Mouse (Mus musculus): ENCODE data around the gene Fras1.

Fras1 gene

GRCm38 (mm10) chr5:96698972-96699371, 325.2 kb downstream of the Fras1 start:
- DNase-seq: no peak

GRCm38 (mm10) chr5:96702706-96703625, 329.2 kb downstream of the Fras1 start:
- DNase-seq: peak; percentile 12 to 22

DNA sequence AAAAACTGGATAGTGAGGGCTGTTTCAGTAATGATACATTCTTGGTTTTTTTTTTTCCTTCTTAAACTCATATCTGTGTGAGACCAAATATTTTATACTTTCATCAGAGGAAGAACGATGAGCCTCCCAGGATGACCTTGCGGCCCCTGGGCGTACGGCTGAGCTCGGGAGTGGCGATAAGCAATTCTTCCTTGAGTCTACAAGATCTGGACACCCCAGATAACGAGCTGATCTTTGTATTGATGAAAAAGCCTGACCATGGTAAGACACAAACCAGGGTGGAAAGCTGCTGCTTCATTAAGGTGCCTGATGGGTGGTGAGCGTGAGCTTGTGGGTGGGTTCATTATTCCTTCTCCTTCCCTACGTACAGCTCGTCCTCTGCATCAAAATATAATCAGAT, 334.8 kb downstream of the Fras1 start:
- DNase-seq: no peak

- no peak for DNase-seq
Observed at GRCm38 (mm10) chr5:96712089-96712684, 338.4 kb downstream of the Fras1 start.

DNA sequence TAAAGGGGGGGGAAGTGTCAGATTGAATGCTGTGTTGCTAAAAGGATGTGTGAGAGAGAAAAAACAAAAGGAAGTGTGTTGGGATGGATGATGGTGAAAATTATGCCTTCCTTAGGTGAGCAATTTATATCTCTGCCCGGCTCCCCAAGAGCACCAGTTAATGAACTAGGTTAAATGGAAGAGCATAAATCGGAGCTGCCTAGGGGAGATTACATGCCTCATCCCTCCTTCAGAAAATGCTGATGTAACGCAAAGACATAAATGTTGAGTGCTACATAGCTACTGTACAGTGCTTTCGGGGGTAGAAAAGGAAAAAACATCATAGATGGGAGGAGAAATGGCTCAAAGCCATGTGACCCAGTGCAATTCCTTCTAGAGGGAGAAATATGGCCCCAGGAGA, 339.0 kb downstream of the Fras1 start:
- DNase-seq: no peak

DNA sequence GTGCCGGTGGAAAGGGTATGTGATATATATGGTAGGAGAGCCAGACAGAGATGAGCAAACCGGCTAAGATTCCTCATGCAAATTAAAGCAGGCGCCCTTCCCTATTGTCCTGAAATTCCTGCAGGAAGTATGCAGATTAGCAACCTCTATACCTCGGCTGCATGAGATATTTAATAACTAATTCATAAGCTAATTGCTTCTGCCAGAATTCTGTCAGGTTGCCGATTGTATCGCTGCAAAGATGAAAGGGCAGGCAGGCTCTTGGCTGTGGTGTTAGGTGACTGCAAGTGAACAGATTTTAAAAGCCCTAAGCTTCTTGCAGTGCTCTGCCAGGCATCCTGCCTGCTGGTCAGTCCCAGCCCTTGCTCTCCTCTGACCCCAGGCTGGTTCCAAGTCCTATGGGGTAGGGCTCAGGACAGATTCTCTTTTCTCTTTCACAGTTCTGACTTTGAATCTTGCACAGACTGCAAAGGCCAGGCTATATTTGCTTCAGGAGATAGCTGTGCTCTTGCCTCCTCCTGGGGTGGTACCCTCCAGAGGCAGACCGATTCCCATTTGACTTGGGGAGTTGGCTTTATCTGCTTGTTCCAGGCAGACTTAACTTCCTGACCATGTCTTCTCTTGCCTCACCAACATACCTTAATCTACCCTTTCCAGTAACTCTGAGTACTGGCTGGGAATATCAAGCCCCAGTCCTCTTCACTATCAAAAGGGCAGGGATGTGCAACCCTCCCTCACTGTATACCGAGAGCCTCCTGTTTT, 342.7 kb downstream of the Fras1 start:
- peak in 1 of 2 experiments; percentile 9 for DNase-seq

DNA sequence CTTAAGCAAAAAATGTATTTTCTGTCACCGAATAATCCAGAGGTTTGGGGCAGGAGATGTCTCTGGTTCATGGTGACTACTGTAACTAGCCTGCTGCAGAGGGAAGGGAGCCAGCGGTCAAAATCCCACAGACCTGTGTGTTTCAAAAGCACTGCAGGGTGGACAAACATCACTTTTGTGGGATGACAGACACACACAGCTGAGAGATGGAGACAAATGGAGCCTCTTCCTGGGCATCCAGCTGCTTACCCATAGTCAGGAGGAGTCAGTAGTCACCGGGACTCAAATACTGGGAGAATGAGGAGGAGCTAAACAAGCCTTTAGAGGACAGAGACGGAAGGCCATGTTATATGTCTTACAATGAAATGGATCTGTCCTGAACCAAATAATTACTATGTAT, 343.9 kb downstream of the Fras1 start:
- DNase-seq: no peak

GRCm38 (mm10) chr5:96718601-96719000, 344.8 kb downstream of the Fras1 start:
- DNase-seq: no peak

DNA sequence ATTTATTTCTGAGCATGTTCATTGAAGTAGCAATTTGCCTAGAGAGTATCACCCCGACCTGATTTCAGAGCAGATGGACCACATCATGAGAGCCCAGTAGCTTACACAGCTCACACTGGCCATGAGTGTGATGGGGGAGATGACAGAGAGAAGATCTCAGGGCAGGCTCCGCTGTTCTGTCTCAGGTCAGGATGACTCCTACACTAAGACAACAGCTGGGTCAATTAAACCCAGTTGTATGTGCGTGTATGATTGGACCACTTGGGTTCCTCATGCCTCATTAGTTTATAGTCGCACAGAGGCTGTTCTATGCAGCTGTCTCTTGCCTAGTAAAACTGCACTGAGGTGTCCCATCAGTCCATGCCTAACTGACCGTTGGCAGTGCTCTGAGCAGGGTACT, 345.5 kb downstream of the Fras1 start:
- no peak for DNase-seq

DNA sequence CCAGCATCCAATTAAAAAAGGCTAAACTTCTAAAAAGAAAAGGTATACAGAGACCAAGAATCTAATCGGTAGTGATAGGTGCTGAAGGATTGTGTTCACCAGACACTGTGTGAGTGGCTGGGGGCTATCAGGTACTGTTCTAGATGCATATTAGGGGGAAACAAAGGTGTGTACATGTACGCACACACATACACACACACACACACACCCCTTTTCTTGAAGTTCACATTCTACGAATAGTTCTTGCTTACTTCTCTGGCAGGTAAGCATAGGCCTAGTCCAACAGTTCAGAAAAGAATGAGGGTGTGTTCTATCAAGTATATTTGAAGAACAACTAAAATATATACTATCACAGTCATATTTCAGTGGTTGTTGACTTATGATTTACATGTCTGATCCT, 348.9 kb downstream of the Fras1 start:
- DNase-seq: no peak

DNA sequence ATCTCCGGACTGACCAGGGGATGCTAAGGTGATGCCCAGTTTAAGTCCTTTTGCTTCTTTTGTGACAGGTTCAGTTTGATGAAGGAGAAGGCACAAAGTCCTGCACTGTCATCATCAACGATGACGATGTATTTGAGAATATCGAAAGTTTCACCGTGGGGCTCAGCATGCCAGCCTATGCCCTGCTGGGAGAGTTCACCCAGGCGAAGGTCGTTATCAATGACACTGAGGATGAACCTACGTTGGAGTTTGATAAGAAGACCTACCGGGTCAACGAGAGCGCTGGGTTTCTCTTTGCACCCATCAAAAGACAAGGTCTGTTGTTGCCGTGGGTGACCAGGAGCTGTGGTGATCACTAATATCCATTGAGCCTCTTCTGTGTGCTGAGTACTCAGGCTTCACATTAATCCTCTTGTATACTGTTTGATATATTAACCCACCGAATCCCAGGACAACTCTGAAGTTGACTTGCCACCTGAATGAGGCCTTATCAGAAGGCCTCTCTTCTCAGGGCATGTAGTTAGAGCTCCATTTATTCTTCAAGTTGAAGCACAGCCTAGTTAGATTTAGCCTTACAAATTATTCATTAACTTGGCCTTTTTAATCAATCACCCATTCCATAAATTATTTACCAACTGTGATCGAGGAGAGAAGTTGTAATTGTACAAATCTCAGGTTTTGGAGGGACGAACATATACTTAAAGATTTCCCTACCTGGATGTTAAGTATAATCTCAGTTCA, 365.6 kb downstream of the Fras1 start:
- no peak for DNase-seq

DNA sequence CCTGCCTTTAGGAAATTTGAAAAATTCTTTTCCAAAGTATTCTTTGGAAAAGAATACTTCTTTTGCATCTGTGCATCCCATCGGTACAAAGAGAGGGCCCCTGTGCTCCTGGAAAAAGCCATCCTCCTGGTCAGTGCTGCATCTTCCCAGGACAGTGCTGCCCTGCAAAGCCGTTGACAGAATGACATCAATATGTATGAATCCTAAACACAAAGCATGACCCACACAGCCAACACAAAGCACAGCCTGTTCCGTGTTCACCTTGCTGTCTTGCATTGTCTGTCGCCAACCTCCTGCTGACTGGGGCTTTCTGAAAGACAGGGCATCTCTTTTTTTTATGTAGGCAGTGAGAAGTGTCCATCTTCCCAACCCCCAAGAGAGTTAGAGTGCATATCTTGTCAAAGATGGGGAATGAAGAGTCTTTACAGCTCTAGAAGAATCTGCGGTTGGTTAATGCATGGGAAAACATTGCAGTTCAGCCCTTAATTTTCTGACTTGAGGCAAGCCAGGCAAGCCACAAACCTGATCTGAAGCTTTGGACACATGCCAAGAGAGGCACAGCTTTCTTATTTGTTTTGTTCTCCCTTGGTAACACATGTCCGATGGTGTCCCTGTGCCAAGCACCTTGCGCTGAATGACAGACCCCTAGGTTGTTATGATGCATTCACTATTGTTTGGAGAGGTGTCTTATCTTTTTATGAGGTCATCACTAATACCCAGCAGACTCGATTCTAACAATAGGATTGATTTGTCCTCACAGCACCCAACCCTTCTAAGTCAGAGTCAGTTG, 373.6 kb downstream of the Fras1 start:
- peak in 1 of 2 experiments; percentile 13 for DNase-seq

DNA sequence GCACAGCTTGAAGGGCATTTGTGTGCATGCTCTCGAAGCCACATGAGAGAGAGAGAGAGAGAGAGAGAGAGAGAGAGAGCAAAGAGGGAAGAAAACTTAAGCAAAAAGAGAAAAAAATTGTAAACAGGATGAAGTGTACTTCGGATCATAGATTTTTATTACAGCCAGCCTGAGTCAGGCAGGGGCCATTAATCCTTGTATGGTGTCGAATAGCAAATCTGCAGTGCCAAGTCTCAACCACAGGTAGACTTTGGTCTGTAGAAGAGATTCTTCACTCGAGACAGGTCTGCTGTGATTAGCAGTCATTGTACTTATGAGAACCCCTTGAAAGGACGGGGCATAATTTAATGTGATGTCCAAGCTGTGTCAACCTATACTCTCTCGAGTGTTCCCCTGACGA, 383.9 kb downstream of the Fras1 start:
- DNase-seq: no peak

DNA sequence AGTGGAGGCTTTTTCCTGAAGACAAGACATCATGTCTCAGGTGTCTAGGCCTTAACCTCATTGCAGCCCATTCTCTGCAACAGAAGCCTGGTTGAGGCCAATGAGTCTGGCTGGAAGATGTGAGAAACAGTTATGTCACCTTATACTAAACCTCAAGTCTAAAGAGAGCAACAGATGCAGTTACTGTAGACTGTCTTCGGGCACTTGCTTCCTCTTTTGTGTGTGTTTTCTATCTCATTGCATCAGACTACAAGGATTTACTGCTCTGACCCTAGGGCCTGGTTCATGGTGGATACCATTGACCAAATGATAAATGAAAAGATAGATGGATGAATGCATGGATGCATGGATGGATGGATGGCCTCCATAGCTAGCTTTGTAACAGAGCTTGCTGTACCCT, 388.3 kb downstream of the Fras1 start:
- DNase-seq: no peak

- peak; percentile 82 to 86 for DNase-seq
Observed at GRCm38 (mm10) chr5:96768846-96769471, 395.2 kb downstream of the Fras1 start.

- DNase-seq: no peak
Observed at GRCm38 (mm10) chr5:96783506-96784288, 409.9 kb downstream of the Fras1 start.

DNA sequence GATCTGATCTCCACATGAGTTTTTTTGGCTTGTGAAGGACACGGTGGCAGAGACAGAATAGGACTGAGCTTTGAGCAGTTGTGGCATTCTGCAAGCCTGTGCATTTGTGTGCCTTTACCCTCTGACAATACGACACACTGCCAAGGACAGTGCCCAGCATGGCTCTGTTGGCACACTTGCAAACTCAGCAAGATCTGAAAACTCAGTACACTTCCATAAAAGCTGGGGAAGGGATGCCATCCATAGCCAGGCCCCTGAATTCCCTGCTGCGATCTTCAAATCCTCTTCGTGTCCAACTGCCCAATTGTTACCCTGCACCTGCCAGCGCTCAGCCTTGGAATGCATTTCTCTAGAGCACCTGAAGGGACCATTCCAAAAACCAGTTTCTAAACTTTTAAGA, 411.3 kb downstream of the Fras1 start:
- peak; percentile 16 to 74 for DNase-seq

DNA sequence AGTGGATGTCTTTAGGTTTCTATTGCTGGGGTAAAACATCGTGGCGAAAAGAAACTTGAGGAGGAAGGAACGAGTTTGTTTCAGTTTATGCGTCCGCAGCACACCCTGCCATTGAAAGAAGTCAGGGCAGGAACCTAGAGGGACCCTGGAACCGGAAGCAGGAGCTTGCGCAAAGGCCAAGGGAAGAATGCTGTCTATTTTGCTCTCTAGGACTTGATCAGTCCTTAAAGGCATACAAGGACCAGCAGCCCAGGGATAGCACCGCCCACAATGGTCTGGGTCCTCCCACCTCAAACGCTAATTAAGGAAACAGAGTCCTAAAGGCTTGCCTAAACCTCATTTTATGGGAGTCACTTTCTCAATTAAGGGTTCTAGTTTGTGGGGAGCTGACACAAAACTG, 418.7 kb downstream of the Fras1 start:
- no peak for DNase-seq

DNA sequence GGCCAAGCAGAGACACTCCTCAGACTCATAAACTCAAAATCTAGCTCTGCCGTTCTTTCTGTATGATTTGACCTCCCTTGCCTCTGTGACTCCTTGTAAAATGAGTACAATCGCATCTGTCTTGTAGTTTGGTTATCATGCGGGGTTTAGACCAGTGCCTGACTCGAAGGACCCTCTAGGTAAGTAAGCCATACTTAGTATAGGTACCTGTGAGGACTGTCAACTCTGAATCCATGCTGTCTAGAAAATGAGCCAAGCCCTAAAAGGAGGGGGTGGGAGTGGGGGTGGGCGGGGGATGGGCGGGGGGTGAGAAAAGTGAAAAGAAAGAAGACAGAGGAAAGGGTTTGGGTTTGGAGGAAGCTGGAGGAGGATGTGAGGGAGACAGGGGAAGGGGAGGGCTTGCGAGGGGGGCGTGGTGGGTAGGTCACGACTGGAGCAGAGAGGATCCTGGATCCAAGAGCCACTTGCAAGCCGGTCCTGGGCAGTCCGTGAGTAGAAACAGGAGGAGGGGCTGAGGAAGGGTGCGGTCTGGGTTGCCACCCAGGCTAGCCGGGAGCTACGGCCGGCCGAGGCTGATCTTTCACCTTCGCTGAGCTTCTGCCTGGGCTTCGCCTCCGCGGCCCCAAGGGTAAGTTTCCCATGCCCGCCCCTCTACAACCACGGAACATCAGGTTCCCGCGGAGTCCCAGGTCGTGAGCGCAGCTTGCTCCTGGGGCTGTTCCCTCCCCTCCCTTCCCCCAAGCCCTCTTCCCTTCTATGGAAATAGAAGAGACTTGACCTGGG, 419.4 kb downstream of the Fras1 start, which contains the start of gene Anxa3:
Gene Anxa3 (plus strand): TSS at position 404 of the 783 bp plus-strand sequence.
- peak in 1 of 2 experiments; percentile 8 for DNase-seq
